Mouse (Mus musculus) kidney, postnatal 14 days (tissue): ENCODE measurements around the gene Ly6g5b.
"Not testable (repeated sequence)": the region's sequence is repeated elsewhere in the genome, so short reads cannot be mapped to it uniquely, and the experiment has no call there.

Source experiments
- DNase-seq: peaks from one replicate; pipeline ENCODE4 v3.0.0; 2022; ENCODE audit warnings: mixed read lengths

The Ly6g5b gene

GRCm38 (mm10) chr17:35139269-35139668 is 24.0 kb upstream of the Ly6g5b start:
- DNase-seq = no peak

GRCm38 (mm10) chr17:35135591-35136320 is 20.5 kb upstream of the Ly6g5b start:
- DNase-seq = no peak

- peak; percentile 97 for DNase-seq
Measured at GRCm38 (mm10) chr17:35134801-35135590, 19.8 kb upstream of the Ly6g5b start, which contains the start of gene Bag6. Gene Bag6, plus strand, starts transcription at chr17:35135178.

DNA sequence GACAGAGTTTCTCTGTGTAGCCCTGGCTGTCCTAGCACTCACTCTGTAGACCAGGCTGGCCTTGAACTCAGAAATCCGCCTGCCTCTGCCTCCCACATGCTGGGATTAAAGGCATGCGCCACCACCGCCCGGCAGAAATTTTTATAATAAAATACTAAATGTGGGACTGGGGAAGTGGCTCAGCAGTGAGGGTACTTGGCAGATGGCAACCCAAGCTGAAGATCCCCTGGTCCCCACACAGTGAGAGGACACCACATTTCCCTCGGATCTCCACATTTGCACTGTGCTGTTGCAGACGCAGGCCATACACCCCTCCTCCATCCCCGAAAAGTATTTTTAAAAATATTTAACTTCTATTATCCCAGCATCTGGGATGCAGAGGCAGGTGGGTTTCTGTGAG is 18.3 kb upstream of the Ly6g5b start:
- no peak for DNase-seq

GRCm38 (mm10) chr17:35132174-35132560 is 16.9 kb upstream of the Ly6g5b start:
- DNase-seq = no peak

GRCm38 (mm10) chr17:35131500-35132173 is 16.4 kb upstream of the Ly6g5b start, which contains the start of gene Apom:
Gene Apom, minus strand, starts transcription at chr17:35132050.
- DNase-seq = peak; percentile 40

DNA sequence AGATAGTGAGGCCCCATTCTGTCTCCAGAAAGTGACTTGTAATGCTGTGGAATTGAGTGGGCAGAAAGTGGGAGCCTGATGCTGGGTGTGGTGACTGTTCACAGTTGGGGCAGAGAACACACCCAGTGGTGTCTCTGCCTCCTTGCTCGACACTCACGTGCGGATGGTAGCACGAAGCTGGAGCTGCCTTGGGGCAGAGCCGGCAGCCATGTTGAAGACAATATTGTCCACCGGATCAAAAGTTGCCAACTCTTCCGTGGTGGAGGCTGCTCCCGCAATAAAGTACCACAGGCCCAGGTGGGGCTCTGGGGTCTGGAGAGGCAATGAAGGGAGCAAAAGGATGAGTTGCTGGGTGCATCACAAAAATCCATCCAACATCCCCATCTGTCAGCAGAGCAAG is 15.8 kb upstream of the Ly6g5b start:
- no peak for DNase-seq

- DNase-seq = no peak
Measured at GRCm38 (mm10) chr17:35128996-35129395, 13.8 kb upstream of the Ly6g5b start.

DNA sequence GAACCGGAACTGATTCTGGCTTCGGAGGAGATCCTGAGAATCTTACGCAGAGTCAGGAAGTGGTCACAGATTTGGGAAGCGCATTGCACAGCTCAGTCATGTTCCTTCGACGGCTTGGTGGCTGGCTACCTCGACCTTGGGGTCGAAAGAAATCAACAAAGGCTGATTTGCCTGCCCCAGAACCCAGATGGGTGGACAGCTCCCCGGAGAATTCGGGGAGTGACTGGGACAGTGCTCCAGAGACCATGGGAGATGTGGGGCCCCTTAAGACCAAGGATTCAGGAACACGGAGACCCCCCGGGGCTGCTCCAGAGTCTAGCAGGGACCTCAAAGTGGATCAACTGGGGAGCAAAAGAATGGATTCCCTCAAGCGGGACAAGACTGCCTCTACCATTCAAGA is 11.8 kb upstream of the Ly6g5b start:
- no peak for DNase-seq

- DNase-seq = peak; percentile 85
Measured at GRCm38 (mm10) chr17:35126206-35126611, 11.0 kb upstream of the Ly6g5b start, which contains the start of gene D17H6S53E. Gene D17H6S53E, plus strand, starts transcription at chr17:35126373.

GRCm38 (mm10) chr17:35125578-35125977 is 10.3 kb upstream of the Ly6g5b start:
- DNase-seq = no peak

GRCm38 (mm10) chr17:35125081-35125480 is 9.9 kb upstream of the Ly6g5b start:
- no peak for DNase-seq

DNA sequence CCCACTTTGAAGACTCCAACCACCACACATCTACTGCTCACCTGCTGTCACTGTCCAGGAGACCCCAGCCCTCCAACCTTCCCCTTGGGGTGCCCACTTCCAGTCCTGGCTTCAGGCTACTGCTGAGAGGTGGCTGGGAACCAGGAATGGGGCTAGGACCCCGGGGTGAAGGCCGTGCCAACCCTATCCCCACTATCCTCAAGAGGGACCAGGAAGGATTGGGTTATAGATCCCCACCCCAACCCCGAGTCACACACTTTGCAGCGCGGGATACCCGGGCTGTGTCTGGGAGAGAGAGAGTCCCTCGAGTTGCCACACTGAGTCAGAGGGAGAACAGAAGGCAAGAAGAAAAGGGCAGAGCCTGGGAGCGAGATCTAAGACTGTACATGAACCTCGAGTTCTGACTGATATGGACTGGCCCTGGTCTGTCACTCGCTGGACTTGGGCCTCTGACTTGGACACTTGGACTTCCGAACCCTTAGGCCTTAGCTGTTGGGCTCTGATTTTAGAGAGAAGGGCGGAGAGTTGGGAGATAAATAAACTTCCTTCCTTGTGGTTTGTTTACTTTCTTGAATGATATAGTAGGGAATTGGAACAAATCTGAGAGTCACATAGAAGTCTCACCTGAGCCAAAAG is 9.2 kb upstream of the Ly6g5b start:
- not testable (repeated sequence) for DNase-seq

GRCm38 (mm10) chr17:35123287-35123686 is 8.1 kb upstream of the Ly6g5b start:
- not testable (repeated sequence) for DNase-seq

GRCm38 (mm10) chr17:35121871-35122303 is 6.7 kb upstream of the Ly6g5b start, which contains the start of gene Csnk2b:
Gene Csnk2b, minus strand, starts transcription at chr17:35122053.
- DNase-seq = peak; percentile 70

DNA sequence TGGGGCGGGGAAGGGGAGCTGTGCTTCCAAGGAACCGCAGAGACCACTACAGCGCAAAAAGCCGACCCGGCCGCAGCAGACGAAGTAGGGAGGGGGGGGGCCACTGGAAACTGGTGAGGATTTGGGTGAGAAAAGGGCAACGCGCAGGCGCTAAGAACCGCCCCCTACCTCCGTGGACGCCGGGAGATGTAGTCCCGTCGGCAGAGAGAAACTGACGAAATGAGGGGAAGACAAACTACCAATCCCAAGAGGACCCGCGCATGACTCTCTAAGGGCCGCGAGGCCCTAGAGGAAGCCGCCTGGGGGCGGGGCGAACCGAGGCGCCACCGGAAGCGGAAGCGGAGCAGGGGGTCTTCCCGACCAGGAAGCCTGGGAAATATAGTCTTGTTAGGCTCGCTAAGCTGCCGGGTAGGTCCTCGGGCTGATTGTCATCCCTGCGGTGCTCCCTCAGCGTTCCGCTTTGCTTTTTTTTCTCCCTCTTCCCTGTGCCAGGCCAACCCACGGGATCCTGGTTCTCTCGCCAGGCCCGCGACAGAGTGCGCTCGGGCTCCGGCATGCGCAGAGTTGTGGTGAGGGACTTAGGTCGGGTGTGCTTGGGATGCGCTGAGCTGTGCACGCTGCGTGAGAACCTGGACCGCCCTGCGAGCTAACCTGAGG is 6.0 kb upstream of the Ly6g5b start, which contains the start of gene Gpank1:
Gene Gpank1, plus strand, starts transcription at position 313 of the 657 bp plus-strand sequence.
- DNase-seq = peak; percentile 98

- DNase-seq = peak; percentile 55
Measured at GRCm38 (mm10) chr17:35120745-35121142, 5.5 kb upstream of the Ly6g5b start.

DNA sequence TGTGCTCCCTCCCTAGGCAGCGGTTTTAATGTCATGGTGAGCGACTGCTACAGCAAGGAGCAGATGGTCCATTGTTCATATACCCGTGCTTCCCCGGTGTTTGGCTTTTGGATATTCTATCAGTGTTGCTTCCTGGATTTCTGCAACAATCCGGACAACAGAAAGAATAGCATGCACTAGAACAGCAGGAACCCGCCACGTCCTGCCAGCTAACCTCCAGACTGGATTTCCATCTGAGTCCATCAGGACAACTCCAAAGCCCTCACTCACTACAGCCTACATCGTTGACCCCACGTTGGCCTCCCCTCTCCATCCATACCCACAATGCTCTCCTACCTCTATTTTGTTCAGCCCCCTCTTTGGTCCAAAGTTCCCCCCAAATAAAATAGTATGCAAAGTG is 3.5 kb downstream of the Ly6g5b start:
- DNase-seq = no peak

- no peak for DNase-seq
Measured at GRCm38 (mm10) chr17:35108097-35108496, 7.1 kb downstream of the Ly6g5b start, which contains the start of gene Ly6g5c. Gene Ly6g5c, plus strand, starts transcription at chr17:35108279.

DNA sequence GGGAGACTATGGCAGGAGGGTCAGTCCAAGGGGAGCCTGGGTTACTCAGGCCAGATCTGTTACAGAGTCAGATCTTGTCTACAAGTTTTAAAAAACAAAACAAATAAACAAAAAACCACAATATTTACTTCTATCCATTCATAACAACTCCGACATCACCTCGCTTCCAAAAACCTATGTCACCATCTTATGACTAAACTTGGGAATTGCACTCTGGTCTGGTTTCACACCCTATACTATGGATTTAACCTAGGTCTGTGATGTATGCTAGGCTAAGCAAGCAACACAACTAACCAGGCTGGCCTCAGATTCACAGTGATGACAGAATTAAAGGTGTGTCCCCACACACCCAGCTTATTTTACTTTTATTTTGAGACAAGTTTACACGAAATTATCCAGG is 8.7 kb downstream of the Ly6g5b start:
- no peak for DNase-seq

DNA sequence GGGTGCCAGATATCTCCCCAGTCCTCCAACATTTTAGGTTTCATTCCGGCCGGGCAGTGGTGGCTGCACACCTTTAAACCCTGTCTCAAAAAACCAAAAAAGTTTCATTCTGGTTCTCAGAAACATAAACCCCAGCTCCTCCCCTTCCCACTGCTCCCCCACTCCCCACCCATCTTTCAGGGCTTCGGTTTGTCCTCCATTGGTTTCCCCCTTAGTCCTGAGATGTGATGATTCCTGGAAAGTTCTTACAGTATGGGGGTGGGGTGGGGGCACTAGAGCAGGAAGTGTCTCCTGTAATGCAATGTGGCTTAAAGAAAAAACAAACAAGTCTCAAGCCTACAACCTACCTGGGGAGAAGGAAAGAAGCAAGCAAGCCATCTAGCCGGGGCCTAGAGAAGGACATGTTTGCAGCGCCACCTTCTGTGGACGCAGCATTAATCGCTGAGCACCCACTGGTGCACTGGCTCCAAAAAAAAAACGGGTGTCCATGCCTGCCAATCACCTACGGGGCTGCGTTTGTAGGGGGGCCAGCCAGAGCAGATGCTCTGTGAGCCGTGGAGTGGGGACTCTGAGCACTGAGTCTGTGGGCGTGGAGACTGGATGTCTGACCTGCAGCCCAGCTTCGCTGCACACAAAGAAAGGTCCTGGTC is 9.4 kb downstream of the Ly6g5b start:
- DNase-seq = peak; percentile 64
